Mouse (Mus musculus): ENCODE measurements around the gene Asic5.

DNA sequence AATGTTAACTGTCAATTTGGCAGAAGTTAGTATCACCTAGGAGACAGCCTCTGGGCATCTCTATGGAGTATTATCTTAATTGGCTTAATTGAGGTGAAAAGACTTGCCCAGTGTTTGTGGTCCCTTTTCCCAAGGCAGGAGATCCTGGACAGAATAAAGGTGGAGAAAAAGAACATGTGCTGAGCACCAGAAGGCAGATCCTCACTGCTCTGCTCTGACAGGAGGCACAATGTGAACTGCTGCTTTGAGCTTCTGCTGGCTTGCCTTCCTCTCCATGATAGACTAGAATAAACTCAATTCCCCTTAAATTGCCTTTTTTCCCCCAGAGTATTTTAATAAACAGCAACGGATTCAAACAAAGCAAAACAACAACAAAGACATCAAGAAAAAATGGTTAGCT, 3.0 kb downstream of the Asic5 start:
- TF ChIP-seq CTCF (IDR thresholded peaks at IDR 0.05; ENCODE audit: low read depth) (no peak), EP300 (IDR thresholded peaks at IDR 0.05; ENCODE audit: low read depth) (no peak)
